Mouse (Mus musculus) adrenal gland, adult 8-10 months (tissue): ENCODE measurements around the gene Tmie. TPM values are rescaled to one million over a fixed set of nuclear protein-coding genes. Genes with fewer than 3 reads are reported as not detected.

Source experiments
- DNase-seq: peaks from one replicate; pipeline ENCODE4 v3.0.0; 2022
- total RNA-seq, 4 experiments: library from RNA; stranded (reverse); gene quantifications; 2 replicates each; pipeline ENCODE4 v1.2.4; 2022

The Tmie gene
- total RNA-seq, 4 experiments from 2014 or later, result 2.3 to 7.5 (median 5.1) TPM

GRCm38 (mm10) chr9:110888935-110889334 is 9.0 kb upstream of the Tmie start:
- DNase-seq, result no peak

- no peak for DNase-seq
Measured at GRCm38 (mm10) chr9:110887388-110888303, 7.7 kb upstream of the Tmie start.

GRCm38 (mm10) chr9:110881953-110882352 is 2.0 kb upstream of the Tmie start:
- DNase-seq, result no peak

GRCm38 (mm10) chr9:110880772-110881171 is 859 bp upstream of the Tmie start:
- peak; percentile 46 for DNase-seq

GRCm38 (mm10) chr9:110879191-110879920 is 557 bp downstream of the Tmie start, which contains the start of gene Als2cl:
TSS of gene Als2cl (plus strand) at chr9:110879870.
- peak; percentile 43 for DNase-seq

GRCm38 (mm10) chr9:110877888-110878287 is 2.0 kb downstream of the Tmie start:
- DNase-seq, result peak; percentile 58

GRCm38 (mm10) chr9:110877353-110877752 is 2.6 kb downstream of the Tmie start:
- no peak for DNase-seq

- DNase-seq, result no peak
Measured at GRCm38 (mm10) chr9:110875288-110875695, 4.6 kb downstream of the Tmie start.

GRCm38 (mm10) chr9:110874660-110875191 is 5.2 kb downstream of the Tmie start:
- DNase-seq, result no peak

- peak; percentile 44 for DNase-seq
Measured at GRCm38 (mm10) chr9:110873681-110874659, 5.9 kb downstream of the Tmie start.

- no peak for DNase-seq
Measured at GRCm38 (mm10) chr9:110871030-110871429, 8.9 kb downstream of the Tmie start.

GRCm38 (mm10) chr9:110858967-110859596 is 20.8 kb downstream of the Tmie start:
- no peak for DNase-seq

GRCm38 (mm10) chr9:110858523-110858922 is 21.4 kb downstream of the Tmie start:
- no peak for DNase-seq

- no peak for DNase-seq
Measured at GRCm38 (mm10) chr9:110857781-110858472, 22.0 kb downstream of the Tmie start, which contains the start of gene Prss50. TSS of gene Prss50 (plus strand) at chr9:110857967.

- DNase-seq, result no peak
Measured at GRCm38 (mm10) chr9:110856920-110857319, 23.0 kb downstream of the Tmie start.

- DNase-seq, result no peak
Measured at GRCm38 (mm10) chr9:110855903-110856302, 24.0 kb downstream of the Tmie start.

GRCm38 (mm10) chr9:110849162-110849561 is 30.8 kb downstream of the Tmie start:
- no peak for DNase-seq

GRCm38 (mm10) chr9:110844206-110844605 is 35.7 kb downstream of the Tmie start, which contains the start of gene Prss46:
TSS of gene Prss46 (plus strand) at chr9:110844506.
- DNase-seq, result no peak

GRCm38 (mm10) chr9:110841438-110841837 is 38.5 kb downstream of the Tmie start:
- DNase-seq, result no peak

- no peak for DNase-seq
Measured at GRCm38 (mm10) chr9:110840905-110841304, 39.0 kb downstream of the Tmie start.

GRCm38 (mm10) chr9:110836112-110836511 is 43.8 kb downstream of the Tmie start:
- no peak for DNase-seq
